Mouse (Mus musculus) left cerebral cortex, postnatal 36 days (tissue): ENCODE data around the gene Cadm2. TPM values are rescaled to one million over a fixed set of nuclear protein-coding genes. Genes with fewer than 3 reads are reported as not detected.

Source experiments
- DNase-seq, 2 experiments: peaks; one replicate each; pipeline ENCODE4 v3.0.0; 2021 to 2022; ENCODE audit warnings: low spot score in 2 of 2, mixed read lengths in 1 of 2
- intact Hi-C: fragments of 180-260 bp; cut with DNase I; formaldehyde crosslinking; loops from one replicate; pipeline ENCODE4 v1.15.1; 2025
- total RNA-seq, 2 experiments: library from RNA; stranded (reverse); gene quantifications; 2 replicates each; pipeline ENCODE4 v1.2.3; 2021

The Cadm2 gene
- 100 to 1,000 TPM; 244 to 254 TPM for total RNA-seq

GRCm38 (mm10) chr16:67620826-67621505 is at the start of gene Cadm2:
Gene Cadm2 (minus strand): TSS chr16:67620908.
- peak; percentile 91 to 93 for DNase-seq
- intact Hi-C loops: no loop called here

GRCm38 (mm10) chr16:67646930-67647329 is 26.2 kb upstream of the Cadm2 start:
- no peak for DNase-seq
- intact Hi-C loops: no loop called here

GRCm38 (mm10) chr16:67643651-67644050 is 22.9 kb upstream of the Cadm2 start:
- peak in 1 of 2 experiments; percentile 24 for DNase-seq
- intact Hi-C loops: no loop called here

GRCm38 (mm10) chr16:67619906-67620781 is 564 bp downstream of the Cadm2 start:
- intact Hi-C loops: loop anchor here (10.0 kb wide), 4 partner anchors 145 to 1125 kb away; no protein-coding TSS in a partner anchor
- peak; percentile 82 to 85 for DNase-seq

- intact Hi-C loops: loop anchor here (10.0 kb wide), 4 partner anchors 145 to 1125 kb away; no protein-coding TSS in a partner anchor
- DNase-seq: no peak
Measured at GRCm38 (mm10) chr16:67619416-67619815, 1.3 kb downstream of the Cadm2 start.

GRCm38 (mm10) chr16:67618817-67619216 is 1.9 kb downstream of the Cadm2 start:
- DNase-seq: peak in 1 of 2 experiments; percentile 53
- intact Hi-C loops: loop anchor here (10.0 kb wide), 4 partner anchors 144 to 1124 kb away; no protein-coding TSS in a partner anchor

GRCm38 (mm10) chr16:67617811-67618210 is 2.9 kb downstream of the Cadm2 start:
- peak; percentile 65 to 66 for DNase-seq
- intact Hi-C loops: loop anchor here (10.0 kb wide), 4 partner anchors 143 to 1123 kb away; no protein-coding TSS in a partner anchor

- intact Hi-C loops: loop anchor here (10.0 kb wide), 4 partner anchors 142 to 1122 kb away; no protein-coding TSS in a partner anchor
Measured at GRCm38 (mm10) chr16:67617256-67617655, 3.5 kb downstream of the Cadm2 start.

GRCm38 (mm10) chr16:67613876-67614275 is 6.8 kb downstream of the Cadm2 start:
- DNase-seq: no peak

More at GRCm38 (mm10) chr16:67617256-67617655, 3.5 kb downstream of the Cadm2 start:
- peak in 1 of 2 experiments; percentile 23 for DNase-seq

GRCm38 (mm10) chr16:67610904-67611681 is 9.6 kb downstream of the Cadm2 start:
- intact Hi-C loops: loop anchor here (10.0 kb wide), 4 partner anchors 136 to 1116 kb away; no protein-coding TSS in a partner anchor
- no peak for DNase-seq

More at GRCm38 (mm10) chr16:67613876-67614275, 6.8 kb downstream of the Cadm2 start:
- intact Hi-C loops: loop anchor here (10.0 kb wide), 4 partner anchors 139 to 1119 kb away; no protein-coding TSS in a partner anchor

GRCm38 (mm10) chr16:67609116-67609515 is 11.6 kb downstream of the Cadm2 start:
- DNase-seq: no peak

GRCm38 (mm10) chr16:67608499-67608898 is 12.2 kb downstream of the Cadm2 start:
- intact Hi-C loops: no loop called here
- no peak for DNase-seq

More at GRCm38 (mm10) chr16:67609116-67609515, 11.6 kb downstream of the Cadm2 start:
- intact Hi-C loops: no loop called here

GRCm38 (mm10) chr16:67605661-67606060 is 15.0 kb downstream of the Cadm2 start:
- intact Hi-C loops: no loop called here
- no peak for DNase-seq

GRCm38 (mm10) chr16:67599981-67600380 is 20.7 kb downstream of the Cadm2 start:
- intact Hi-C loops: no loop called here
- no peak for DNase-seq

- intact Hi-C loops: no loop called here
- no peak for DNase-seq
Measured at GRCm38 (mm10) chr16:67598841-67599240, 21.9 kb downstream of the Cadm2 start.

- no peak for DNase-seq
- intact Hi-C loops: no loop called here
Measured at GRCm38 (mm10) chr16:67591015-67591414, 29.7 kb downstream of the Cadm2 start.

GRCm38 (mm10) chr16:67578842-67579517 is 41.7 kb downstream of the Cadm2 start:
- DNase-seq: no peak
- intact Hi-C loops: no loop called here

- intact Hi-C loops: no loop called here
Measured at GRCm38 (mm10) chr16:67575557-67575956, 45.2 kb downstream of the Cadm2 start.

GRCm38 (mm10) chr16:67526992-67527391 is 93.7 kb downstream of the Cadm2 start:
- intact Hi-C loops: no loop called here
- DNase-seq: no peak

More at GRCm38 (mm10) chr16:67575557-67575956, 45.2 kb downstream of the Cadm2 start:
- no peak for DNase-seq
